Mouse (Mus musculus): Measurements from ENCODE around the gene Nebl.

DNA sequence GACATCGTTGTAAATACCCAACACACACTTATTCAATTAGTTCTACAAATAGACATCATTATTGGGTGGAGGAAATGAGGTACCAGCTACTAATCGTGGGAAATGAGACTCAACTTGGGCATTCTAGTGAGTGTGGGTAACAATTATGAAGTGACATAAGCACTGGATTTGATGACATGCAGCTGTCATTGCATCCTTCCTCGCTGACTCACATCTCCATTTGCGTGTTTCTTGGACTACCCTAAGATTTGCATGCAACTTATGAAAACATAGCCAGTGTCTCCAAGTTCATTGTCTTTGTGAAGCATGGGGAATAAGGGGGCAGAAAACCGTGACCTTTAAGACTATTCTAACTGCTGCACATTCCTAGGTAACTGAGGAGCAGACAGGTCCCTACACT is 339.9 kb downstream of the Nebl start:
- no peak for TF ChIP-seq CTCF (IDR thresholded peaks at IDR 0.05)
- TF ChIP-seq POLR2A (IDR thresholded peaks at IDR 0.05; ENCODE audit: insufficient read depth, low read depth, low read length): no peak
- TF ChIP-seq EP300 (IDR thresholded peaks at IDR 0.05; ENCODE audit: insufficient read depth, low read depth, low read length): no peak

Measured in heart, adult 2 months (tissue).